Mouse (Mus musculus): ENCODE measurements around the gene Rapgef3. TPM values are rescaled to one million over a fixed set of nuclear protein-coding genes. Genes with fewer than 3 reads are reported as not detected.

Gene Rapgef3
- total and polyA plus RNA-seq, 3 experiments: 6.6 to 7.4 TPM; not detected in 1

DNA sequence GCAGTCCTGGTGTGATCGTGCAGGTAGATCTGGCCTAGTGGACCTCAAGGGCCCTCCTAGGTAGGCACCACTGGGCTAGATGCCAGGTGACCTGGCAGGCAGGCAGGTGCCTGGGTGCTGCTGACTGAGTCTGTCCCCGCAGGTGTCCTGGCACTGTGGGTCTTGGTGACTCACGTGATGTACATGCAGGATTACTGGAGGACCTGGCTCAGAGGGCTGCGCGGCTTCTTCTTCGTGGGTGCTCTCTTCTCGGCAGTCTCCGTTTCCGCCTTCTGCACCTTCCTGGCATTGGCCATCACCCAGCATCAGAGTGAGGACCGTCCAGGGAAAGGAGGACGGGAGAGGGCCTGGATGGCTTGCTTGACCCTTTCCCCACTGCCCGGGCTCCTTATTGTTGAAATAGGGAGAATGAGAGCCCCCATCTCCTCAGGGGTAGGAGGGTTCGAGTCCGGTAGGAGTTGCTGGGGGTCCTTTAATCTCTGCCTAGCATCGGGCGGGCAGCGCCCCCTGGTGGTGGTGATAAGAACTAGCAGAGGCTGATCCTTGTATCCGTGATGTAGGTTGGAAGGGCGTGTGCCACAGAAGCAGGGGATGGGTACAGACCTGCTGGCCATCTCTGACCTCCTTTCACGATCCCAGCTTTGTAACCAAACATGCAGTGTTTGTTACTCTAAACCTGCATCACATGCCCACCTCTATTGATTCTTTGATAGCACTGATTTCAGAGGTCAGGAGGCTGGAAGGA lies 22.2 kb upstream of the Rapgef3 start:
- peak in 2 of 3 experiments; percentile 97 to 99; a peak in 4 of 6 replicates for TF ChIP-seq CTCF (IDR thresholded peaks at IDR 0.05 in 2 of 3, conservative IDR thresholded peaks at IDR 0.05 in 1 of 3; ENCODE audit: control insufficient read depth in 1 of 3, insufficient read depth in 1 of 3, low read depth in 2 of 3, low read length in 3 of 3, poor library complexity in 1 of 3, severe bottlenecking in 1 of 3)
- no peak for TF ChIP-seq RCOR1 (IDR thresholded peaks at IDR 0.05; ENCODE audit: low read depth, low read length)
- TF ChIP-seq ZNF384 (IDR thresholded peaks at IDR 0.05; ENCODE audit: low read depth, low read length): no peak
- TF ChIP-seq POLR2A (IDR thresholded peaks at IDR 0.05; ENCODE audit: control insufficient read depth in 1 of 2, insufficient read depth in 1 of 2, low read depth in 1 of 2, low read length in 2 of 2, poor library complexity in 1 of 2): peak in 1 of 2 experiments; percentile 74; a peak in 2 of 4 replicates
- no peak for TF ChIP-seq TBP (IDR thresholded peaks at IDR 0.05; ENCODE audit: low read depth, low read length)
- TF ChIP-seq POLR2AphosphoS5 (IDR thresholded peaks at IDR 0.05; ENCODE audit: borderline replicate concordance, low read depth, low read length): 0 out of 2 replicates have a peak, but pooled peaks have one; percentile 67
- TF ChIP-seq GATA1 (IDR thresholded peaks at IDR 0.05; ENCODE audit: low read depth, low read length): peak; percentile 83
- no peak for TF ChIP-seq E2F4 (IDR thresholded peaks at IDR 0.05; ENCODE audit: borderline replicate concordance, low read depth, low read length)
- DNase-seq (ENCODE audit: low read depth, low spot score): peak; percentile 84
- H3K4me1 ChIP-seq (ENCODE audit: control insufficient read depth in 1 of 2, insufficient read depth in 2 of 2, low read length in 2 of 2): peaks cover 12 to 42% of the 10 kb centered on the region in 2 experiments
- H3K4me3 ChIP-seq (ENCODE audit: control insufficient read depth in 1 of 2, insufficient read depth in 1 of 2, low read depth in 2 of 2, low read length in 2 of 2): no peak overlapping the region
- H3K36me3 ChIP-seq (ENCODE audit: control insufficient read depth in 1 of 2, insufficient read depth in 2 of 2, low read length in 2 of 2): peaks cover 11 to 42% of the 10 kb centered on the region in 2 experiments
- H3K79me2 ChIP-seq (ENCODE audit: control insufficient read depth, insufficient read depth, low read length, poor library complexity): peaks cover 22% of the 10 kb centered on the region
- H3K27ac ChIP-seq (ENCODE audit: control insufficient read depth, low read depth, low read length): peak overlapping the region; percentile 3; the same call in 1 of the 2 replicates
- H3K9me3 ChIP-seq (replicated peaks; ENCODE audit: insufficient read depth, low read length): no peaks in the 10 kb centered on the region
- H3K27me3 ChIP-seq (ENCODE audit: control insufficient read depth in 1 of 2, insufficient read depth in 2 of 2, low read length in 2 of 2): no peaks in the 10 kb centered on the region
- H3K9ac ChIP-seq (ENCODE audit: control insufficient read depth, low read depth, low read length, poor library complexity, severe bottlenecking): no peak overlapping the region

GRCm38 (mm10) chr15:97788821-97789220 lies 21.0 kb upstream of the Rapgef3 start:
- H3K9ac ChIP-seq (ENCODE audit: control insufficient read depth, low read depth, low read length, poor library complexity, severe bottlenecking): peak overlapping the region; percentile 27; the same call in 1 of the 2 replicates
- H3K79me2 ChIP-seq (ENCODE audit: control insufficient read depth, insufficient read depth, low read length, poor library complexity): peaks cover 29% of the 10 kb centered on the region
- DNase-seq (ENCODE audit: low read depth, low spot score): no peak
- H3K27ac ChIP-seq (ENCODE audit: control insufficient read depth, low read depth, low read length): peak overlapping the region; percentile 94
- no peak overlapping the region for H3K4me3 ChIP-seq (ENCODE audit: control insufficient read depth in 1 of 2, insufficient read depth in 1 of 2, low read depth in 2 of 2, low read length in 2 of 2)
- no peaks in the 10 kb centered on the region for H3K9me3 ChIP-seq (replicated peaks; ENCODE audit: insufficient read depth, low read length)
- H3K36me3 ChIP-seq (ENCODE audit: control insufficient read depth in 1 of 2, insufficient read depth in 2 of 2, low read length in 2 of 2): peaks cover 5 to 42% of the 10 kb centered on the region in 2 experiments; a peak in 3 of 4 replicates
- TF ChIP-seq SMC3 (IDR thresholded peaks at IDR 0.05; ENCODE audit: low read depth, low read length) (no peak), POLR2A (IDR thresholded peaks at IDR 0.05; ENCODE audit: control insufficient read depth in 1 of 2, insufficient read depth in 1 of 2, low read depth in 1 of 2, low read length in 2 of 2, poor library complexity in 1 of 2) (peak; percentile 26 to 52; a peak in 2 of 4 replicates), GABPA (IDR thresholded peaks at IDR 0.05; ENCODE audit: low read depth, low read length) (no peak), POLR2AphosphoS5 (IDR thresholded peaks at IDR 0.05; ENCODE audit: borderline replicate concordance, low read depth, low read length) (peak; percentile 24; the same call in 1 of the 2 replicates)
- H3K27me3 ChIP-seq (ENCODE audit: control insufficient read depth in 1 of 2, insufficient read depth in 2 of 2, low read length in 2 of 2): no peaks in the 10 kb centered on the region
- peaks cover 12 to 42% of the 10 kb centered on the region in 2 experiments for H3K4me1 ChIP-seq (ENCODE audit: control insufficient read depth in 1 of 2, insufficient read depth in 2 of 2, low read length in 2 of 2)

All from MEL (cell line).